Mouse (Mus musculus) heart, embryonic 11.5 days (tissue): ENCODE results near the gene Trpm4. TPM values are rescaled to one million over a fixed set of nuclear protein-coding genes. Genes with fewer than 3 reads are reported as not detected.
A peak's percentile ranks its signal among the peaks of the same experiment; 100 is the strongest.
"Not testable (repeated sequence)": the region's sequence is repeated elsewhere in the genome, so short reads cannot be mapped to it uniquely, and the experiment has no call there.

ENCODE experiments used
- ATAC-seq: fragments of 200-750 bp; cut with Nextera tagmentation; replicated peaks from 2 replicates; pipeline ENCODE4 v1.8.0; 2017; ENCODE audit warnings: moderate library complexity; ENCODE audit not compliant: insufficient number of reproducible peaks, low FRiP score, low TSS enrichment
- H3K27ac ChIP-seq: fragments of 300-500 bp; sonication (generic); 2 replicates; pipeline ENCODE4 v1.5.1; 2014; ENCODE audit warnings: mild to moderate bottlenecking, low read depth, low read length
- H3K27me3 ChIP-seq: fragments of 300-500 bp; sonication (generic); 2 replicates; pipeline ENCODE4 v1.6.1; 2014; ENCODE audit warnings: mild to moderate bottlenecking, low read length, mixed read lengths; ENCODE audit not compliant: control insufficient read depth, insufficient read depth
- H3K36me3 ChIP-seq: fragments of 300-500 bp; sonication (generic); 2 replicates; pipeline ENCODE4 v1.6.1; 2014; ENCODE audit warnings: mild to moderate bottlenecking, low read length, moderate library complexity, mixed read lengths; ENCODE audit not compliant: control insufficient read depth, insufficient read depth
- H3K4me1 ChIP-seq: fragments of 300-500 bp; sonication (generic); 2 replicates; pipeline ENCODE4 v1.6.1; 2014; ENCODE audit warnings: low read length; ENCODE audit not compliant: control insufficient read depth, insufficient read depth
- H3K4me2 ChIP-seq: fragments of 300-500 bp; sonication (generic); 2 replicates; pipeline ENCODE4 v1.6.1; 2014; ENCODE audit warnings: mild to moderate bottlenecking, moderate library complexity
- H3K4me3 ChIP-seq: fragments of 300-500 bp; sonication (generic); 2 replicates; pipeline ENCODE4 v1.5.1; 2014; ENCODE audit warnings: low read depth, low read length
- H3K9ac ChIP-seq: fragments of 300-500 bp; sonication (generic); 2 replicates; pipeline ENCODE4 v1.6.1; 2014; ENCODE audit warnings: mild to moderate bottlenecking, low read depth, low read length, moderate library complexity
- H3K9me3 ChIP-seq: fragments of 300-500 bp; sonication (generic); replicated peaks from 2 replicates; pipeline ENCODE4 v1.6.1; 2016; ENCODE audit warnings: low read length; ENCODE audit not compliant: control insufficient read depth
- WGBS: fragments of 180-500 bp; shearing (Covaris S2); extraction: QIAGEN DNeasy Blood & Tissue Kit; methylation state at CpG from one replicate; pipeline ENCODE4 v1.1.7; 2014; ENCODE audit not compliant: insufficient replicate concordance; 5-methylcytosine and 5-hydroxymethylcytosine counted together
- polyA plus RNA-seq: library from polyadenylated mRNA; unstranded; fragments of >200 nt; fragmentation: Nextera tagmentation; extraction: Ambion mirVana; gene quantifications from 2 replicates; pipeline ENCODE4 v1.2.1, GENCODE M21; 2014

The Trpm4 gene
- polyA plus RNA-seq, 1 experiment from 2014 or later, result 9.8 TPM

GRCm38 (mm10) chr7:45264348-45264747 is 69.2 kb downstream of the Trpm4 start:
- H3K27ac ChIP-seq, result no peak overlapping the region
- H3K4me2 ChIP-seq, result no peak overlapping the region
- H3K9me3 ChIP-seq, result no peaks in the 10 kb centered on the region
- no peak for ATAC-seq
- WGBS, result 58% methylated on average over 3 of the region's 3 CpGs
- H3K4me1 ChIP-seq, result peaks cover 16% of the 10 kb centered on the region; the same call in 1 of the 2 replicates
- H3K4me3 ChIP-seq, result no peak overlapping the region
- H3K27me3 ChIP-seq, result peaks cover 15% of the 10 kb centered on the region
- no peaks in the 10 kb centered on the region for H3K36me3 ChIP-seq
- H3K9ac ChIP-seq, result no peak overlapping the region

GRCm38 (mm10) chr7:45263006-45263607 is 70.5 kb downstream of the Trpm4 start:
- Histone ChIP-seq H3K27me3 (peaks cover 9% of the 10 kb centered on the region), H3K36me3 (no peaks in the 10 kb centered on the region), H3K4me2 (no peak overlapping the region), H3K9ac (no peak overlapping the region), H3K27ac (peak overlapping the region; percentile 64; the same call in 1 of the 2 replicates), H3K9me3 (no peaks in the 10 kb centered on the region), H3K4me1 (peaks cover 16% of the 10 kb centered on the region; the same call in 1 of the 2 replicates), H3K4me3 (no peak overlapping the region)
- no peak for ATAC-seq
- 59% methylated on average over 7 of the region's 7 CpGs for WGBS

- Histone ChIP-seq H3K4me3 (no peak overlapping the region), H3K4me1 (peaks cover 16% of the 10 kb centered on the region; the same call in 1 of the 2 replicates), H3K27me3 (peaks cover 3% of the 10 kb centered on the region), H3K9me3 (no peaks in the 10 kb centered on the region), H3K36me3 (no peaks in the 10 kb centered on the region), H3K9ac (no peak overlapping the region), H3K4me2 (0 out of 2 replicates have a peak overlapping the region, but pooled peaks have one; percentile 6), H3K27ac (peak overlapping the region; percentile 64)
- ATAC-seq, result no peak
- WGBS, result 28% methylated on average over 7 of the region's 7 CpGs
Measured at GRCm38 (mm10) chr7:45262266-45262665, 71.3 kb downstream of the Trpm4 start.

- peaks cover 3% of the 10 kb centered on the region for H3K27me3 ChIP-seq
- H3K36me3 ChIP-seq, result no peaks in the 10 kb centered on the region
- ATAC-seq, result no peak
- H3K4me3 ChIP-seq, result no peak overlapping the region
- H3K9me3 ChIP-seq, result no peaks in the 10 kb centered on the region
- H3K9ac ChIP-seq, result no peak overlapping the region
- no peak overlapping the region for H3K4me2 ChIP-seq
- 77% methylated on average over 8 of the region's 8 CpGs for WGBS
- peaks cover 16% of the 10 kb centered on the region; the same call in 1 of the 2 replicates for H3K4me1 ChIP-seq
- no peak overlapping the region for H3K27ac ChIP-seq
Measured at GRCm38 (mm10) chr7:45259281-45259680, 74.3 kb downstream of the Trpm4 start.

GRCm38 (mm10) chr7:45257063-45257840 is 76.3 kb downstream of the Trpm4 start:
- no peak for ATAC-seq
- peaks cover 9% of the 10 kb centered on the region; the same call in 1 of the 2 replicates for H3K4me1 ChIP-seq
- H3K27ac ChIP-seq, result no peak overlapping the region
- H3K27me3 ChIP-seq, result peaks cover 3% of the 10 kb centered on the region
- H3K9me3 ChIP-seq, result no peaks in the 10 kb centered on the region
- no peak overlapping the region for H3K4me2 ChIP-seq
- no peak overlapping the region; the same call in 1 of the 2 replicates for H3K9ac ChIP-seq
- WGBS, result 45% methylated on average over 11 of the region's 11 CpGs
- no peaks in the 10 kb centered on the region for H3K36me3 ChIP-seq
- H3K4me3 ChIP-seq, result no peak overlapping the region

GRCm38 (mm10) chr7:45255822-45256221 is 77.8 kb downstream of the Trpm4 start:
- H3K27me3 ChIP-seq, H3K36me3 ChIP-seq, ATAC-seq, H3K4me2 ChIP-seq, H3K4me3 ChIP-seq, H3K9ac ChIP-seq, H3K4me1 ChIP-seq, H3K27ac ChIP-seq, H3K9me3 ChIP-seq: not testable (repeated sequence)
- 74% methylated on average over 5 of the region's 7 CpGs for WGBS

- Histone ChIP-seq H3K27me3 (no peaks in the 10 kb centered on the region), H3K27ac (no peak overlapping the region), H3K9me3 (no peaks in the 10 kb centered on the region), H3K4me3 (no peak overlapping the region), H3K9ac (no peak overlapping the region), H3K4me1 (no peaks in the 10 kb centered on the region), H3K4me2 (no peak overlapping the region), H3K36me3 (no peaks in the 10 kb centered on the region)
- 81% methylated on average over 8 of the region's 8 CpGs for WGBS
- ATAC-seq, result no peak
Measured at GRCm38 (mm10) chr7:45253806-45254205, 79.8 kb downstream of the Trpm4 start.
